Mouse (Mus musculus) hindbrain, embryonic 13.5 days (tissue): ENCODE results near the gene Slc46a3. TPM values are rescaled to one million over a fixed set of nuclear protein-coding genes. Genes with fewer than 3 reads are reported as not detected.
A peak's percentile ranks its signal among the peaks of the same experiment; 100 is the strongest.

Experiments
- ATAC-seq: fragments of 200-750 bp; cut with Nextera tagmentation; 2 replicates; pipeline ENCODE4 v1.8.0; 2017; ENCODE audit warnings: moderate TSS enrichment; ENCODE audit not compliant: low FRiP score
- H3K27ac ChIP-seq: fragments of 300-500 bp; sonication (generic); 2 replicates; pipeline ENCODE4 v1.5.1; 2015; ENCODE audit warnings: inconsistent platforms, mild to moderate bottlenecking, moderate library complexity
- H3K27me3 ChIP-seq: fragments of 300-500 bp; sonication (generic); 2 replicates; pipeline ENCODE4 v1.6.1; 2015; ENCODE audit warnings: mild to moderate bottlenecking, inconsistent platforms
- H3K36me3 ChIP-seq: fragments of 300-500 bp; sonication (generic); 2 replicates; pipeline ENCODE4 v1.6.1; 2015; ENCODE audit warnings: mild to moderate bottlenecking, inconsistent platforms
- H3K4me1 ChIP-seq: fragments of 300-500 bp; sonication (generic); replicated peaks from 2 replicates; pipeline ENCODE4 v1.6.1; 2015; ENCODE audit warnings: inconsistent platforms
- H3K4me2 ChIP-seq: fragments of 300-500 bp; sonication (generic); 2 replicates; pipeline ENCODE4 v1.6.1; 2015; ENCODE audit warnings: inconsistent platforms, mild to moderate bottlenecking, moderate library complexity
- H3K4me3 ChIP-seq: fragments of 300-500 bp; sonication (generic); 2 replicates; pipeline ENCODE4 v1.5.1; 2015; ENCODE audit warnings: mild to moderate bottlenecking, inconsistent platforms
- H3K9ac ChIP-seq: fragments of 300-500 bp; sonication (generic); 2 replicates; pipeline ENCODE4 v1.6.1; 2015; ENCODE audit warnings: mild to moderate bottlenecking, inconsistent platforms
- H3K9me3 ChIP-seq: fragments of 300-500 bp; sonication (generic); 2 replicates; pipeline ENCODE4 v1.6.1; 2016; ENCODE audit warnings: inconsistent platforms
- WGBS: fragments of 180-500 bp; shearing (Covaris S2); methylation state at CpG from one replicate; pipeline ENCODE4 v1.1.7; 2015; 5-methylcytosine and 5-hydroxymethylcytosine counted together
- polyA plus RNA-seq: library from polyadenylated mRNA; unstranded; fragments of >200 nt; fragmentation: Nextera tagmentation; extraction: Ambion mirVana; gene quantifications from 2 replicates; pipeline ENCODE4 v1.2.1, GENCODE M21; 2015

The Slc46a3 gene
- polyA plus RNA-seq, 1 experiment from 2014 or later = 4.5 TPM

GRCm38 (mm10) chr5:147860449-147861261 is 34.0 kb downstream of the Slc46a3 start, which contains the start of gene Pomp:
Gene Pomp (plus strand): TSS chr5:147860461.
- Histone ChIP-seq H3K9me3 (no peaks in the 10 kb centered on the region), H3K4me2 (peak within 1 kb of the TSS; percentile 89), H3K4me1 (peaks cover 25% of the 10 kb centered on the region), H3K4me3 (peak within 1 kb of the TSS; percentile 72), H3K27me3 (no peaks in the 10 kb centered on the region), H3K27ac (peak within 1 kb of the TSS; percentile 85), H3K9ac (peak within 1 kb of the TSS; percentile 86), H3K36me3 (peaks cover 33% of the 10 kb centered on the region)
- under 1% methylated on average over 68 of the region's 68 CpGs for WGBS
- ATAC-seq = peak; percentile 97

- Histone ChIP-seq H3K4me2 (peak overlapping the region; percentile 89), H3K4me3 (peak overlapping the region; percentile 72), H3K27ac (peak overlapping the region; percentile 85), H3K36me3 (peaks cover 27% of the 10 kb centered on the region), H3K4me1 (peaks cover 25% of the 10 kb centered on the region), H3K27me3 (no peaks in the 10 kb centered on the region), H3K9ac (peak overlapping the region; percentile 86), H3K9me3 (no peaks in the 10 kb centered on the region)
- peak; percentile 71 for ATAC-seq
- 1% methylated on average over 18 of the region's 18 CpGs for WGBS
Observed at GRCm38 (mm10) chr5:147860076-147860448, 34.6 kb downstream of the Slc46a3 start.

- Histone ChIP-seq H3K27me3 (no peaks in the 10 kb centered on the region), H3K4me1 (no peaks in the 10 kb centered on the region), H3K9ac (no peak overlapping the region), H3K27ac (no peak overlapping the region), H3K36me3 (no peaks in the 10 kb centered on the region), H3K4me2 (no peak overlapping the region), H3K9me3 (no peaks in the 10 kb centered on the region), H3K4me3 (no peak overlapping the region)
- no peak for ATAC-seq
- WGBS = 77% methylated on average over 7 of the region's 7 CpGs
Observed at GRCm38 (mm10) chr5:147850194-147850593, 44.4 kb downstream of the Slc46a3 start.

GRCm38 (mm10) chr5:147848164-147848863 is 46.3 kb downstream of the Slc46a3 start:
- Histone ChIP-seq H3K9me3 (no peaks in the 10 kb centered on the region), H3K9ac (no peak overlapping the region), H3K4me2 (no peak overlapping the region), H3K4me1 (no peaks in the 10 kb centered on the region), H3K36me3 (no peaks in the 10 kb centered on the region), H3K27me3 (no peaks in the 10 kb centered on the region), H3K4me3 (no peak overlapping the region), H3K27ac (no peak overlapping the region)
- 23% methylated on average over 16 of the region's 16 CpGs for WGBS
- ATAC-seq = no peak

GRCm38 (mm10) chr5:147847361-147847760 is 47.3 kb downstream of the Slc46a3 start:
- Histone ChIP-seq H3K9ac (no peak overlapping the region), H3K4me3 (no peak overlapping the region), H3K27ac (no peak overlapping the region), H3K27me3 (no peaks in the 10 kb centered on the region), H3K4me2 (no peak overlapping the region), H3K9me3 (no peaks in the 10 kb centered on the region), H3K36me3 (no peaks in the 10 kb centered on the region), H3K4me1 (no peaks in the 10 kb centered on the region)
- 70% methylated on average over 5 of the region's 5 CpGs for WGBS
- ATAC-seq = no peak

GRCm38 (mm10) chr5:147845319-147845718 is 49.3 kb downstream of the Slc46a3 start:
- no peak overlapping the region for H3K9ac ChIP-seq
- H3K4me3 ChIP-seq = no peak overlapping the region
- no peak overlapping the region for H3K27ac ChIP-seq
- H3K9me3 ChIP-seq = no peaks in the 10 kb centered on the region
- H3K36me3 ChIP-seq = no peaks in the 10 kb centered on the region
- H3K4me2 ChIP-seq = no peak overlapping the region
- no peaks in the 10 kb centered on the region for H3K27me3 ChIP-seq
- H3K4me1 ChIP-seq = no peaks in the 10 kb centered on the region
- no peak for ATAC-seq
- WGBS = 84% methylated on average over 3 of the region's 3 CpGs

GRCm38 (mm10) chr5:147843340-147843739 is 51.3 kb downstream of the Slc46a3 start:
- no peak overlapping the region for H3K4me2 ChIP-seq
- no peak overlapping the region for H3K4me3 ChIP-seq
- no peak overlapping the region for H3K27ac ChIP-seq
- no peaks in the 10 kb centered on the region for H3K27me3 ChIP-seq
- 54% methylated on average over 7 of the region's 7 CpGs for WGBS
- H3K4me1 ChIP-seq = no peaks in the 10 kb centered on the region
- no peak overlapping the region for H3K9ac ChIP-seq
- H3K9me3 ChIP-seq = no peaks in the 10 kb centered on the region
- no peak for ATAC-seq
- H3K36me3 ChIP-seq = no peaks in the 10 kb centered on the region

- no peaks in the 10 kb centered on the region for H3K9me3 ChIP-seq
- H3K27ac ChIP-seq = no peak overlapping the region
- H3K4me2 ChIP-seq = no peak overlapping the region
- H3K9ac ChIP-seq = no peak overlapping the region
- no peak overlapping the region for H3K4me3 ChIP-seq
- H3K4me1 ChIP-seq = peaks cover 4% of the 10 kb centered on the region; the same call in 1 of the 2 replicates
- peaks cover 10% of the 10 kb centered on the region for H3K27me3 ChIP-seq
- no peak for ATAC-seq
- H3K36me3 ChIP-seq = no peaks in the 10 kb centered on the region
- 83% methylated on average over 12 of the region's 12 CpGs for WGBS
Observed at GRCm38 (mm10) chr5:147839418-147839817, 55.2 kb downstream of the Slc46a3 start.

GRCm38 (mm10) chr5:147834841-147835500 is 59.6 kb downstream of the Slc46a3 start:
- 11% methylated on average over 17 of the region's 17 CpGs for WGBS
- Histone ChIP-seq H3K9ac (no peak overlapping the region), H3K4me1 (peaks cover 4% of the 10 kb centered on the region; the same call in 1 of the 2 replicates), H3K36me3 (no peaks in the 10 kb centered on the region), H3K4me2 (no peak overlapping the region), H3K27me3 (peaks cover 10% of the 10 kb centered on the region), H3K27ac (no peak overlapping the region), H3K9me3 (no peaks in the 10 kb centered on the region), H3K4me3 (no peak overlapping the region)
- no peak for ATAC-seq

- H3K4me2 ChIP-seq = no peak overlapping the region
Observed at GRCm38 (mm10) chr5:147832842-147833241, 61.8 kb downstream of the Slc46a3 start.

GRCm38 (mm10) chr5:147828846-147829245 is 65.8 kb downstream of the Slc46a3 start:
- no peaks in the 10 kb centered on the region for H3K9me3 ChIP-seq
- H3K9ac ChIP-seq = no peak overlapping the region
- no peak overlapping the region for H3K4me3 ChIP-seq
- H3K4me2 ChIP-seq = no peak overlapping the region
- no peaks in the 10 kb centered on the region for H3K27me3 ChIP-seq
- no peak overlapping the region for H3K27ac ChIP-seq
- 0 out of 2 replicates have a peak, but pooled peaks cover 9% of the 10 kb centered on the region for H3K4me1 ChIP-seq
- no peaks in the 10 kb centered on the region for H3K36me3 ChIP-seq
- ATAC-seq = no peak
- 70% methylated on average over 8 of the region's 8 CpGs for WGBS

More at GRCm38 (mm10) chr5:147832842-147833241, 61.8 kb downstream of the Slc46a3 start:
- no peak overlapping the region for H3K9ac ChIP-seq
- no peak for ATAC-seq
- peaks cover 10% of the 10 kb centered on the region for H3K27me3 ChIP-seq
- no peaks in the 10 kb centered on the region for H3K9me3 ChIP-seq
- no peak overlapping the region for H3K27ac ChIP-seq
- 39% methylated on average over 14 of the region's 14 CpGs for WGBS
- H3K36me3 ChIP-seq = no peaks in the 10 kb centered on the region
- H3K4me3 ChIP-seq = no peak overlapping the region
- peaks cover 4% of the 10 kb centered on the region; the same call in 1 of the 2 replicates for H3K4me1 ChIP-seq
